Mouse (Mus musculus) stomach, postnatal 0 days (tissue): ENCODE data around the gene Armc7. TPM values are rescaled to one million over a fixed set of nuclear protein-coding genes. Genes with fewer than 3 reads are reported as not detected.

Experiments
- ATAC-seq: fragments of 200-750 bp; cut with Nextera tagmentation; 2 replicates; pipeline ENCODE4 v1.8.0; 2017; ENCODE audit not compliant: low FRiP score, low TSS enrichment
- DNase-seq: peaks from one replicate; pipeline ENCODE4 v3.0.0-alpha.2; 2016; ENCODE audit warnings: low spot score
- H3K27ac ChIP-seq: fragments of 300-500 bp; sonication (generic); replicated peaks from 2 replicates; pipeline ENCODE4 v1.5.1; 2014; ENCODE audit warnings: mild to moderate bottlenecking, control low read depth
- H3K27me3 ChIP-seq: fragments of 300-500 bp; sonication (generic); 2 replicates; pipeline ENCODE4 v1.6.1; 2014; ENCODE audit warnings: low read length; ENCODE audit not compliant: control insufficient read depth, insufficient read depth
- H3K36me3 ChIP-seq: fragments of 300-500 bp; sonication (generic); 2 replicates; pipeline ENCODE4 v1.6.1; 2014; ENCODE audit warnings: low read length, mixed read lengths; ENCODE audit not compliant: control insufficient read depth, insufficient read depth
- H3K4me1 ChIP-seq: fragments of 300-500 bp; sonication (generic); replicated peaks from 2 replicates; pipeline ENCODE4 v1.6.1; 2014; ENCODE audit warnings: antibody characterized with exemption; ENCODE audit not compliant: control insufficient read depth, insufficient read depth
- H3K4me2 ChIP-seq: fragments of 300-500 bp; sonication (generic); replicated peaks from 2 replicates; pipeline ENCODE4 v1.6.1; 2014; ENCODE audit warnings: low read depth, mild to moderate bottlenecking, control low read depth, moderate library complexity
- H3K4me3 ChIP-seq: fragments of 300-500 bp; sonication (generic); 2 replicates; pipeline ENCODE4 v1.5.1; 2014; ENCODE audit warnings: low read depth, low read length, control low read depth
- H3K9ac ChIP-seq: fragments of 300-500 bp; sonication (generic); 2 replicates; pipeline ENCODE4 v1.6.1; 2014; ENCODE audit warnings: mild to moderate bottlenecking, low read length, control low read depth, mixed read lengths
- H3K9me3 ChIP-seq: fragments of 300-500 bp; sonication (generic); 2 replicates; pipeline ENCODE4 v1.6.1; 2016; ENCODE audit warnings: low read length; ENCODE audit not compliant: control insufficient read depth
- CTCF ChIP-seq: IDR thresholded peaks from 2 replicates; pipeline ENCODE4 v1.5.1; 2016; ENCODE audit warnings: antibody characterized with exemption, low read depth, mild to moderate bottlenecking, moderate library complexity
- EP300 ChIP-seq: optimal IDR thresholded peaks from 2 replicates; pipeline ENCODE3; 2016; ENCODE audit warnings: antibody characterized with exemption
- WGBS: fragments of 180-500 bp; shearing (Covaris S2); extraction: QIAGEN DNeasy Blood & Tissue Kit; methylation state at CpG from one replicate; pipeline ENCODE4 v1.1.7; 2014; 5-methylcytosine and 5-hydroxymethylcytosine counted together
- polyA plus RNA-seq: library from polyadenylated mRNA; unstranded; fragments of >200 nt; fragmentation: Nextera tagmentation; extraction: Ambion mirVana; gene quantifications from 2 replicates; pipeline ENCODE4 v1.2.1, GENCODE M21; 2015

Gene Armc7
- polyA plus RNA-seq, 1 experiment from 2014 or later = 6.5 TPM

DNA sequence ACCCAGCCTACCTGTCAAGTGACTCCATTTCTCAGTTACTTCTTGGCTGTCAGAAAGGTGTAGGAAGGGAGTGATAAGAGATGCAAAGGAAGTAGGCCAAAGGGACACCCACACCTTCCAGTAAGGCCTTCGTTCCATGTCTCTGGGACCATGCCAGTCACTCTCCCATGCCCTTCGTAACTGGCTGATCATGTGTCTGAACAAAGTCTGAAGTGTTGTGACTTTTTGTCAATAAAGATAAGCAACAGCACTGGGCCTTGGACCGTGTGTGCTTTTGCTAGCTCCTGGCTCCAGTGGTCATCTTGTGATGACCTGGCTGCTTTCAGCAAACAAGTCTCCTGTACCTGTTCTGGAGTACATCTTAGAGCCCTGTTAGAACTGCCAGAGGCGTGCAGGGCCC, 42.7 kb upstream of the Armc7 start:
- no peak overlapping the region for H3K9ac ChIP-seq
- ATAC-seq (peak; percentile 82), DNase-seq (peak; percentile 63)
- no peaks in the 10 kb centered on the region for H3K9me3 ChIP-seq
- no peak for TF ChIP-seq EP300
- no peak for TF ChIP-seq CTCF
- no peak overlapping the region for H3K4me2 ChIP-seq
- peak overlapping the region; percentile 78 for H3K27ac ChIP-seq
- H3K4me1 ChIP-seq = 0 out of 2 replicates have a peak, but pooled peaks cover 5% of the 10 kb centered on the region
- no peak overlapping the region for H3K4me3 ChIP-seq
- 62% methylated on average over 4 of the region's 4 CpGs for WGBS
- no peaks in the 10 kb centered on the region for H3K27me3 ChIP-seq
- peaks cover 14% of the 10 kb centered on the region for H3K36me3 ChIP-seq

- H3K4me3 ChIP-seq = no peak overlapping the region
- 0 out of 2 replicates have a peak, but pooled peaks cover 5% of the 10 kb centered on the region for H3K4me1 ChIP-seq
- peak overlapping the region; percentile 78 for H3K27ac ChIP-seq
- H3K36me3 ChIP-seq = peaks cover 14% of the 10 kb centered on the region
- no peaks in the 10 kb centered on the region for H3K27me3 ChIP-seq
- no peak overlapping the region for H3K9ac ChIP-seq
- H3K4me2 ChIP-seq = no peak overlapping the region
- TF ChIP-seq EP300 (no peak), CTCF (no peak)
- ATAC-seq = peak; percentile 49
- DNase-seq = peak; percentile 71
- 65% methylated on average over 6 of the region's 6 CpGs for WGBS
- no peaks in the 10 kb centered on the region for H3K9me3 ChIP-seq
Measured at GRCm38 (mm10) chr11:115433342-115433741, 42.1 kb upstream of the Armc7 start.

DNA sequence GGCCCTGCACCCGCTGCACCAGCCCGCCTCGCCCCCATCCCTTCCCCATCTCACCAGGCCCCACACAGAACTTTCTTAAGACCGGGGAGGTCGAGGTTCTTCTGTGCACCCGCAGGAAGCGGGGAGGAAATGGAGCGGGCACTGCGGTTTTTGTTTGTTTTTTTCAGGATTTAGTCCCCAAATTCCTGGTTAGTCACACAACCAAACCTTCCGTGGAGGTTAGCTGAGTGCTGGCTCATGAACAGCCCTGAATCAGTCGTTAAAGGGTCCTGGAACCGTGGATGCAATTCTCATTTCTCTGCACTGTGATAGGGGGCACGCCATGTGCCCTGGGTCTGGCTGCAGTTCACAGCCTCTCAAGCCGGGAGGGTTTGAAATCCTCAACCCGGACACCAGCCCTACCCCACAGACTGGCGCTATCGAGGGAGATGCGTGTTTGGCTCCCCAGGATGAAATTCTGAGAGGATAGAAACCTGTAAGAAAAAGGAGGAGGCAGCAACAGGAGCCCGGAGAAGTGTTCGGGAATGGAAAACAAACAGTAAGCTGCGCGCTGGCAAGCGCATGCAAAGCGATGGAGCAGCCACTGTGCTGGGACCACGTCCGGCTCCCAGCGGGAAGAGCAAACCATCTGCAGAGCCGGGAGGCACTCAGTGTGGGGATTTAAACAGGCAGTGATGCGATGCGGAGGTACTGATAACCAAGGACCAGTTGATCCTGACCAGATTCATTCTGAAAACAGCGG, 39.7 kb upstream of the Armc7 start:
- Histone ChIP-seq H3K36me3 (peaks cover 2% of the 10 kb centered on the region; the same call in 1 of the 2 replicates), H3K27me3 (no peaks in the 10 kb centered on the region), H3K4me3 (peak overlapping the region; percentile 28), H3K4me2 (peak overlapping the region; percentile 53), H3K4me1 (0 out of 2 replicates have a peak, but pooled peaks cover 5% of the 10 kb centered on the region), H3K27ac (no peak overlapping the region), H3K9ac (peak overlapping the region; percentile 38; the same call in 1 of the 2 replicates), H3K9me3 (no peaks in the 10 kb centered on the region)
- DNase-seq = no peak
- 10% methylated on average over 31 of the region's 31 CpGs for WGBS
- no peak for ATAC-seq
- no peak for TF ChIP-seq CTCF
- TF ChIP-seq EP300 = no peak

DNA sequence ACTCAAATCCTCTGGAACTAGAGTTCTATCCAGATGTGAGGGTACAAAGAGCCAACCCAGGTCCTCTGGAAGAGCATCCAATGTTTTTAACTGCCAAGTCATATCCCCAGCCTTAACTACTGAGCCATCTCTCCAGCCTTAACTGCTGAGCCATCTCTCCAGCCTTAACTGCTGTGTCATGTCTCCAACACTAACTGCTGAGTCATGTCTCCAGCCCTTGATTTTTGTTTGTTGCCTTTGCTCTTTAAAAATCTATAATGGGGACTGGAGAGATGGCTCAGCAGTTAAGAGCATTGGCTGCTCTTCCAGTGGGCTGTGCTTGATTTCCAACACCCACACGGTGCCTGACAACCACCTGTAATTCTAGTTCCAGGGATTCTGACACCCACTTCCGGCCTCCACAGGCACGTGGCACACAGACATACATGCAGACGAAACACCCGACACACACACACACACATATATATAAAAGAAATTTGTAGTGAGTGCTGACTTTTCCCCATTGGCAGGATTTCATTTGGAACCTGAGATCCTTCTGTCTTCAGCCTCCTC, 37.8 kb upstream of the Armc7 start:
- no peak for ATAC-seq
- TF ChIP-seq EP300 (no peak), CTCF (no peak)
- Histone ChIP-seq H3K4me1 (0 out of 2 replicates have a peak, but pooled peaks cover 5% of the 10 kb centered on the region), H3K4me3 (no peak overlapping the region), H3K27me3 (no peaks in the 10 kb centered on the region), H3K36me3 (no peaks in the 10 kb centered on the region), H3K9me3 (no peaks in the 10 kb centered on the region), H3K27ac (no peak overlapping the region), H3K4me2 (no peak overlapping the region), H3K9ac (no peak overlapping the region)
- no peak for DNase-seq
- WGBS = 75% methylated on average over 5 of the region's 5 CpGs

DNA sequence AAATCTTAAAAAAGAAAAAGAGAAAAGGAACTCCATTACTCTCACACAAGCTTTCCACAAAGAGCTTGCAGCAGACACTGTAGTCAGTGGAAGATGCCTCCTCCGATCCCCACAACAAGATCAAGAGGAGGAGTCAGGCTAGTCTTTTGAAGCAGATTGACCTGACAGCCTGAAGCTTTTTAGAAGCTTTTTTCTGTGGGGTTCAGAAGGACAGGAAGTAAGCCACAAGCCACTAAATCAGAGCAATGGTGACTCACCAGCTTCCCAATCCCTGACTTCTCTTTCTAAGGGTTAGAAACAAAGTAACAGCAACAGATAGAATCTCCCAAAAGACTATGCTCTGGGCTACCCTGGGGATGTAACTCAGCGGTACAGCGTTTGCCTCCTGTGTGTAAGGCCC, 36.1 kb upstream of the Armc7 start:
- no peak for ATAC-seq
- no peaks in the 10 kb centered on the region for H3K27me3 ChIP-seq
- 0 out of 2 replicates have a peak, but pooled peaks cover 5% of the 10 kb centered on the region for H3K4me1 ChIP-seq
- H3K9ac ChIP-seq = no peak overlapping the region
- H3K4me2 ChIP-seq = no peak overlapping the region
- H3K4me3 ChIP-seq = no peak overlapping the region
- H3K27ac ChIP-seq = no peak overlapping the region
- no peak for DNase-seq
- H3K9me3 ChIP-seq = no peaks in the 10 kb centered on the region
- 65% methylated on average over 3 of the region's 3 CpGs for WGBS
- TF ChIP-seq CTCF (no peak), EP300 (no peak)
- H3K36me3 ChIP-seq = no peaks in the 10 kb centered on the region
